Mouse (Mus musculus): ENCODE results near the gene Ntn5. TPM values are rescaled to one million over a fixed set of nuclear protein-coding genes. Genes with fewer than 3 reads are reported as not detected.

Gene Ntn5
- polyA plus RNA-seq, 1 experiment from 2014 or later: 2.3 TPM

- CTCF ChIA-PET: interaction anchor here (0.9 kb wide), 1 partner anchor 79 kb away, joined by 3 read pairs; no protein-coding TSS in a partner anchor
- in situ Hi-C loops (cut with MboI; ENCODE audit: low pct_unique_long_range_greater_than_20kb): loop anchor here (25.0 kb wide), 1 partner anchor 860 kb away; the partner anchor contains the start of genes Pnkp and Ptov1
- POLR2A ChIA-PET: no interaction called here
- no peaks in the 10 kb centered on the region for H3K27me3 ChIP-seq
- DNase-seq (ENCODE audit: low read depth, low spot score) (no peak), ATAC-seq (no peak)
- no peak for TF ChIP-seq CTCF (IDR thresholded peaks at IDR 0.05)
These were observed 38.5 kb downstream of the Ntn5 start for GRCm38 (mm10) chr7:45722348-45722713.

- DNase-seq (ENCODE audit: low read depth, low spot score): no peak
- no peak for ATAC-seq
- TF ChIP-seq CTCF (IDR thresholded peaks at IDR 0.05): no peak
- in situ Hi-C loops (cut with MboI; ENCODE audit: low pct_unique_long_range_greater_than_20kb): loop anchor here (25.0 kb wide), 1 partner anchor 861 kb away; the partner anchor contains the start of genes Pnkp and Ptov1
- CTCF ChIA-PET: interaction anchor here (0.9 kb wide), 1 partner anchor 78 kb away, joined by 3 read pairs; no protein-coding TSS in a partner anchor
- no peaks in the 10 kb centered on the region for H3K27me3 ChIP-seq
- POLR2A ChIA-PET: no interaction called here
These were observed 39.5 kb downstream of the Ntn5 start for GRCm38 (mm10) chr7:45723301-45723700.

GRCm38 (mm10) chr7:45723781-45724180 lies 40.0 kb downstream of the Ntn5 start:
- in situ Hi-C loops (cut with MboI; ENCODE audit: low pct_unique_long_range_greater_than_20kb): loop anchor here (25.0 kb wide), 1 partner anchor 861 kb away; the partner anchor contains the start of genes Pnkp and Ptov1
- no peak for TF ChIP-seq CTCF (IDR thresholded peaks at IDR 0.05)
- ATAC-seq (no peak), DNase-seq (ENCODE audit: low read depth, low spot score) (no peak)
- H3K27me3 ChIP-seq: no peaks in the 10 kb centered on the region
- CTCF ChIA-PET: no interaction called here
- POLR2A ChIA-PET: no interaction called here

DNA sequence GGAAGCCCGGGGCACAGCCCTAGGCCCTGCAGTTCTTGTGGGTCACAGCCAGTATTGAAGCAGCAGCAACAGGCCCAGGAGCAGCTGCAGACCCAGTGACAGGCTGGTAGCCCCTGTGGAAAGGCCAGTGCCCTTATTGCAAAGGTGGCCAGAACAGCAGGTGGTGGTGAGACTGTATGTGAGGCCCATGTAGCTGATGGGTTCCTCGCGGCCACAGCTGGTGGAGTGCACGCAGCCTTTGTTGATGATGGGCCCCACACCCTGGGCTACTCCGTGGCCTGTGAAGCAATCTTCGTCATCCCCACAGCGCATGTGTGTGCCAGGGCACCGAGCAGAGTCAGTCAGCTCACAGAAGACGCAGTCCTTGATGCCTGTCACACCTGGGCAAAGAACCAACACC lies 41.3 kb downstream of the Ntn5 start:
- POLR2A ChIA-PET: interaction anchor here (0.7 kb wide), 1 partner anchor 86 kb away, joined by 4 read pairs; no protein-coding TSS in a partner anchor

GRCm38 (mm10) chr7:45725713-45726112 lies 41.9 kb downstream of the Ntn5 start, which contains the start of gene Spaca4:
Gene Spaca4, minus strand, starts transcription at chr7:45725813.
- CTCF ChIA-PET: no interaction called here
- in situ Hi-C loops (cut with MboI; ENCODE audit: low pct_unique_long_range_greater_than_20kb): no loop called here
- no peak for DNase-seq (ENCODE audit: low read depth, low spot score)
- no peaks in the 10 kb centered on the region for H3K27me3 ChIP-seq
- ATAC-seq: no peak
- no peak for TF ChIP-seq CTCF (IDR thresholded peaks at IDR 0.05)
- POLR2A ChIA-PET: interaction anchor here (0.7 to 1.9 kb wide), 2 partner anchors 8 to 86 kb away, joined by 4 to 7 read pairs; partner anchors contain the start of gene Sphk2

More for the DNA sequence above, 41.3 kb downstream of the Ntn5 start:
- in situ Hi-C loops (cut with MboI; ENCODE audit: low pct_unique_long_range_greater_than_20kb): no loop called here
- ATAC-seq: no peak
- no peak for DNase-seq (ENCODE audit: low read depth, low spot score)
- TF ChIP-seq CTCF (IDR thresholded peaks at IDR 0.05): no peak
- CTCF ChIA-PET: no interaction called here
- H3K27me3 ChIP-seq: no peaks in the 10 kb centered on the region

DNA sequence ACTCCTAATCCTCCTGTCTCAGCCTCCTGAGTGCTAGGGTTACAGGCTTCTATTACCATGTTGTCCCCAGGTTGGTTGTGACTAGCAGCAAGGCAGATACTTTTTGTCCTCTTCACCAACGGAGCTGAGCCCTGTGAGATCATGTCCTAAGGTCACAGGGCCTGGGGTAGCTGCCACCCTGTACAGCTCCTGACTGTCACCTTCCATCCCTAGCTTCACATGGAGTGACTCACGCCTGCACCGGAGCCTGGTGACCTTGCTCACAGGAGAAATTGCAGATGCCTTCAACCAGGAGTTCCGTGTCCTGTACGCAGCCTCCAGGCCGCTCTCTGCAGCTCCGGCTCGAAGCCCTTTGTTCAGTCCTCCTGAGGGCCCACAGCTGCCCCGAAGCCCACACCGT lies 42.6 kb downstream of the Ntn5 start:
- in situ Hi-C loops (cut with MboI; ENCODE audit: low pct_unique_long_range_greater_than_20kb): no loop called here
- CTCF ChIA-PET: no interaction called here
- no peak for ATAC-seq
- DNase-seq (ENCODE audit: low read depth, low spot score): no peak
- no peak for TF ChIP-seq CTCF (IDR thresholded peaks at IDR 0.05)
- H3K27me3 ChIP-seq: no peaks in the 10 kb centered on the region
- POLR2A ChIA-PET: interaction anchor here (1.9 kb wide), 1 partner anchor 9 kb away, joined by 7 read pairs; the partner anchor contains the start of gene Sphk2

DNA sequence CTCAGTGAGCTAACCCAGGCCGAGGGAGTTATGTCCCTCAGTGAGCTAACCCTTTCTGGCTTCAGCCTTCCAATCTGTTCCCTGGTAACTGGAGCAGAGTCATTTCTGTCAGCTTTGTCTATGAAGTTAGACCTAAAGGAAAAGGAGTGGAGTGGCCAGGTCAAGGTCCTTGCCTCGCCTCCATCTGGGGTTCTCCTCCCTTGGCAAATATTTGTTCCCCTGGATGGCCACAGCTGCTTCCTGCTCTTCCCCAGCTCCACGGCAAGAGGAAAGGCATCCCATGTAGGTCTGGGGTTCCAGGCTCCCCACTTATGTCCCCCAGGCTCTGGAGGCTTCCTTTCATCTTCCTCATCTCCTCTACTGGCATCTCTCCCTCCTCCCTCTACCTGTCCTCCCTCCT lies 43.8 kb downstream of the Ntn5 start:
- TF ChIP-seq CTCF (IDR thresholded peaks at IDR 0.05): no peak
- no peak for ATAC-seq
- in situ Hi-C loops (cut with MboI; ENCODE audit: low pct_unique_long_range_greater_than_20kb): no loop called here
- POLR2A ChIA-PET: interaction anchor here (1.9 kb wide), 1 partner anchor 10 kb away, joined by 7 read pairs; the partner anchor contains the start of gene Sphk2
- no peaks in the 10 kb centered on the region for H3K27me3 ChIP-seq
- CTCF ChIA-PET: interaction anchor here (3.0 kb wide), 1 partner anchor 74 kb away, joined by 11 read pairs; no protein-coding TSS in a partner anchor
- DNase-seq (ENCODE audit: low read depth, low spot score): no peak

DNA sequence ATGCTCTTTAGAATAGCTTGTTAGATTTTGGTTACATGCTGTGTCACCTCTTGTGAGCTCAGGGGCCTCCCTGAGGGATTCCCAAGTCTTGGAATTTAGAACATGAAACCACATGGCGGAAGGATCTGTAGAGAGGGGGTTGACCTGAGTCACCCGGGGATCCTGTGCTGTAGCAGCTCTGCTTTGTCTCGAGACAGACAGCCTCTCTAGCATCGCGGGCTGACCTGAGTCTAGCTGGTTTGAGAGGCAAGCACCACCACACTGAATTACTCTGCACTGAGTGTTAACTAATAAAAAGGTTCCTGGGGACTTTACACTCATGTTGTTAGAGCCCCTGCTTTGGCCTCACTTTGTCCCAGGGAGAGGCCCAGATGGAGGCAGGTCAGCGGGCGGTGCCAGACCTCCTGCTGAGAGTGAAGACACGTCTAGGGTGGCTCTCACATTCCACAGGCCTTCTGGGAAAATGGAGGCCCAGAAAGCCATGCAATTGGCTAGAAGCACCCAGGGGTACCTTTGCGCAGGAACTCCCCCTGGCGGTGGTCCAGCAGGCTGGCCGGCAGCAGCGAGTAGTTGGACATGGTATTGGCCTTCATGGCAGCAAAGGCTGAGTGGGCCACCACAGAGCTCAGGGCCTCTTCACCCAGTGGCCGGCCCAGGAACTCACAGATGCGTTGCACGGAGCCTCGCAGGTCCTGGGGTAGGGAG lies 47.1 kb downstream of the Ntn5 start:
- in situ Hi-C loops (cut with MboI; ENCODE audit: low pct_unique_long_range_greater_than_20kb): loop anchor here (5.0 kb wide), 1 partner anchor 281 kb away; no protein-coding TSS in a partner anchor
- TF ChIP-seq CTCF (IDR thresholded peaks at IDR 0.05): no peak
- CTCF ChIA-PET: interaction anchor here (0.9 kb wide), 1 partner anchor 11 kb away, joined by 3 read pairs; no protein-coding TSS in a partner anchor
- POLR2A ChIA-PET: no interaction called here
- ATAC-seq: peak; percentile 51
- no peak for DNase-seq (ENCODE audit: low read depth, low spot score)
- H3K27me3 ChIP-seq: no peaks in the 10 kb centered on the region

DNA sequence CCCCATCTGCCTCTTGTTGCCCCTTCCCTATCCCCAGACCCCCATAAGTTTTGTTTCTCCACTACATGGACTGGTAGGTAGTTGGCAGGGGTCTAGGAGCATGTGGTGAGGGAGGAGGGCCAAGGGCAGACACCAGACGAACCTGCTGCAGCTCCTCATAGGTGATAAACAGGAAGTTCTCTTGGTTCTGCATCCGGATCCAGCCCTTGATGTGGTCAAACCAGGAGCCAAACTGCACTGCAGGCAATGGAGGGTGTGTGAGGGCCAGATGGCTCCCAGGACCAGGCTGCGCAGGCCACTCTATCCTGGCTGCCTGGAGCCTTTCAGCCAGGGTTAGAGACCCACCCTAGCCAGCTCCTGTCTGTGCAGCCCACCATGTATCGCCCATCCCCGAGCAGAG lies 49.7 kb downstream of the Ntn5 start:
- DNase-seq (ENCODE audit: low read depth, low spot score): no peak
- no peaks in the 10 kb centered on the region for H3K27me3 ChIP-seq
- ChIA-PET POLR2A (no interaction called here), CTCF (no interaction called here)
- no peak for TF ChIP-seq CTCF (IDR thresholded peaks at IDR 0.05)
- in situ Hi-C loops (cut with MboI; ENCODE audit: low pct_unique_long_range_greater_than_20kb): loop anchor here (5.0 kb wide), 1 partner anchor 279 kb away; no protein-coding TSS in a partner anchor
- ATAC-seq: no peak

GRCm38 (mm10) chr7:45739162-45739763 lies 55.4 kb downstream of the Ntn5 start:
- H3K27me3 ChIP-seq: no peaks in the 10 kb centered on the region
- CTCF ChIA-PET: interaction anchor here (0.9 to 1.8 kb wide), 11 partner anchors 10 to 194 kb away, joined by 3 to 28 read pairs (median 4); partner anchors contain the start of genes Cyth2, Kdelr1, Lmtk3 and Sphk2
- no peak for DNase-seq (ENCODE audit: low read depth, low spot score)
- POLR2A ChIA-PET: no interaction called here
- in situ Hi-C loops (cut with MboI; ENCODE audit: low pct_unique_long_range_greater_than_20kb): loop anchor here (5.0 kb wide), 2 partner anchors 63 to 188 kb away; no protein-coding TSS in a partner anchor
- no peak for ATAC-seq
- peak; percentile 63 for TF ChIP-seq CTCF (IDR thresholded peaks at IDR 0.05)

Data from Patski (cell line).